ENCODE assay signal across 41 mouse cellular contexts in genomic region chr2:181174646-181175045, GRCm38 (mm10). TPM values are rescaled to one million over a fixed set of nuclear protein-coding genes. Genes with fewer than 3 reads are reported as not detected.
"Had no signal": no experiment of that assay in that cellular context is flagged by ENCODE, and none has a peak within 500 bp of the region (broad histone marks: within the 10 kb centered on the region; RNA-seq: fewer than 3 reads in every experiment).

No protein-coding gene starts in this region.

- H3K4me3 ChIP-seq: heart, embryonic 10.5 days; heart, embryonic 12.5 days; heart, embryonic 13.5 days; heart, embryonic 15.5 days; hindbrain, embryonic 10.5 days; hindbrain, embryonic 12.5 days; hindbrain, embryonic 13.5 days; hindbrain, embryonic 15.5 days; intestine, embryonic 15.5 days; kidney, embryonic 15.5 days; layer of hippocampus, adult 2 months had no signal

- H3K27ac ChIP-seq: heart, embryonic 10.5 days; heart, embryonic 13.5 days; heart, embryonic 15.5 days; hindbrain, embryonic 10.5 days; hindbrain, embryonic 12.5 days; hindbrain, embryonic 13.5 days; hindbrain, embryonic 14.5 days; hindbrain, embryonic 15.5 days; hindbrain, postnatal 0 days; intestine, embryonic 15.5 days; kidney, embryonic 15.5 days; kidney, postnatal 0 days; layer of hippocampus, adult 2 months had no signal

- DNase-seq: heart, postnatal 10 days; heart, postnatal 14 days; heart, postnatal 36 days; heart, postnatal 4 days; kidney, adult 11 months; kidney, adult 18-20 months; kidney, adult 2 months; kidney, adult 8-10 months; kidney, adult 9 months; kidney, postnatal 10 days; kidney, postnatal 14 days; kidney, postnatal 25 days; kidney, postnatal 36 days; kidney, postnatal 4 days; layer of hippocampus, adult 9-11 months; layer of hippocampus, postnatal 36 days had no signal

- ATAC-seq: hindbrain, embryonic 16.5 days; hindbrain, postnatal 0 days; inflammation-experienced regulatory T-cells, adult 6 months; intestine, embryonic 15.5 days; intestine, embryonic 16.5 days; intestine, postnatal 0 days had no signal

RNA-seq across cellular contexts. Expression of gene Eef1a2, which starts 17.8 kb away (rescaled TPM):
- total RNA-seq: hematopoietic stem cell, adult 5-6 weeks had no signal

RNA-seq across cellular contexts. Expression of gene Ptk6, which starts 27.9 kb away (rescaled TPM):
- total RNA-seq: heart, postnatal 10 days; heart, postnatal 14 days; heart, postnatal 25 days; heart, postnatal 4 days; hematopoietic stem cell, adult 5-6 weeks; hindbrain, postnatal 0 days; layer of hippocampus, adult 18-20 months; layer of hippocampus, adult 8-10 months; layer of hippocampus, postnatal 10 days; layer of hippocampus, postnatal 14 days; layer of hippocampus, postnatal 25 days had no signal

RNA-seq across cellular contexts. Expression of gene Srms, which starts 38.3 kb away (rescaled TPM):
- total RNA-seq: hematopoietic stem cell, adult 5-6 weeks had no signal

RNA-seq across cellular contexts. Expression of gene Kcnq2, which starts 39.5 kb away (rescaled TPM):
- total RNA-seq: heart, postnatal 10 days; heart, postnatal 36 days; hematopoietic stem cell, adult 5-6 weeks had no signal
